Mouse (Mus musculus): ENCODE measurements around the gene Serping1. TPM values are rescaled to one million over a fixed set of nuclear protein-coding genes. Genes with fewer than 3 reads are reported as not detected.
A peak's percentile ranks its signal among the peaks of the same experiment; 100 is the strongest.
"Not testable (repeated sequence)": the region's sequence is repeated elsewhere in the genome, so short reads cannot be mapped to it uniquely, and the experiment has no call there.

Serping1 gene
- polyA plus RNA-seq, 1 experiment from 2014 or later, result 32.2 TPM

DNA sequence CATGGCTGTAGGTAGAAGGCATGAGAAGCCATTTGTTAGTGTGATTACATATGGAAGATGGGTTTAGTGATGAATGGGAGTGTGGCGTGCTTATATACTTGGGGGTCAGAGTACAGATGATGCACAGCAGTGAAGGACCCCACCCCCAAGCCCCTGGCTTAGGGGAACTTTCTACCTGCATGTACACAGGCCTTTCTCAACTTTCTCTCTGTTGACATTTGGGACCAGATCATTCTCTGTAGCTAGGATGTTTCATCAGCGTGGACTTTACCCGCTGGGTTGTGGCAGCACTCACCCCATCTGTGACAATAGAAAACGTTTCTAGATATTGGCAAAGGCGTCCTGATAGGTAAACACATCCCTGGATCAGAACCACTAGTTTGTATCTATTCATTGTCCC is 26.0 kb upstream of the Serping1 start:
- 79% methylated on average over 5 of the region's 5 CpGs for whole genome bisulfite sequencing
- not testable (repeated sequence) for H3K4me1 ChIP-seq (replicated peaks); H3K27me3 ChIP-seq (replicated peaks); ATAC-seq (ENCODE audit: insufficient number of reproducible peaks, low FRiP score); H3K4me2 ChIP-seq; H3K27ac ChIP-seq (ENCODE audit: poor library complexity, severe bottlenecking); H3K4me3 ChIP-seq; H3K9ac ChIP-seq; H3K9me3 ChIP-seq (replicated peaks)
- H3K36me3 ChIP-seq, result peaks cover 29% of the 10 kb centered on the region

GRCm38 (mm10) chr2:84800304-84800703 is 25.1 kb upstream of the Serping1 start:
- 48% methylated on average over 4 of the region's 4 CpGs for WGBS
- Histone ChIP-seq H3K4me3 (peak overlapping the region; percentile 63), H3K4me2 (peak overlapping the region; percentile 98; the same call in 1 of the 2 replicates), H3K9ac (no peak overlapping the region), H3K27me3 (replicated peaks) (no peaks in the 10 kb centered on the region), H3K36me3 (peaks cover 23% of the 10 kb centered on the region), H3K27ac (ENCODE audit: poor library complexity, severe bottlenecking) (no peak overlapping the region; the same call in 1 of the 2 replicates), H3K4me1 (replicated peaks) (0 out of 2 replicates have a peak, but pooled peaks cover 4% of the 10 kb centered on the region), H3K9me3 (replicated peaks) (peaks cover 5% of the 10 kb centered on the region)
- ATAC-seq (ENCODE audit: insufficient number of reproducible peaks, low FRiP score), result no peak

- Histone ChIP-seq H3K4me1 (replicated peaks) (0 out of 2 replicates have a peak, but pooled peaks cover 4% of the 10 kb centered on the region), H3K9me3 (replicated peaks) (peaks cover 16% of the 10 kb centered on the region), H3K9ac (peak overlapping the region; percentile 73), H3K36me3 (peaks cover 13% of the 10 kb centered on the region; the same call in 1 of the 2 replicates), H3K4me2 (peak overlapping the region; percentile 98), H3K27me3 (replicated peaks) (no peaks in the 10 kb centered on the region), H3K4me3 (peak overlapping the region; percentile 63), H3K27ac (ENCODE audit: poor library complexity, severe bottlenecking) (peak overlapping the region; percentile 80)
- under 1% methylated on average over 16 of the region's 16 CpGs for WGBS
- ATAC-seq (ENCODE audit: insufficient number of reproducible peaks, low FRiP score), result peak; percentile 58
Observed at GRCm38 (mm10) chr2:84799041-84799561, 23.9 kb upstream of the Serping1 start.

DNA sequence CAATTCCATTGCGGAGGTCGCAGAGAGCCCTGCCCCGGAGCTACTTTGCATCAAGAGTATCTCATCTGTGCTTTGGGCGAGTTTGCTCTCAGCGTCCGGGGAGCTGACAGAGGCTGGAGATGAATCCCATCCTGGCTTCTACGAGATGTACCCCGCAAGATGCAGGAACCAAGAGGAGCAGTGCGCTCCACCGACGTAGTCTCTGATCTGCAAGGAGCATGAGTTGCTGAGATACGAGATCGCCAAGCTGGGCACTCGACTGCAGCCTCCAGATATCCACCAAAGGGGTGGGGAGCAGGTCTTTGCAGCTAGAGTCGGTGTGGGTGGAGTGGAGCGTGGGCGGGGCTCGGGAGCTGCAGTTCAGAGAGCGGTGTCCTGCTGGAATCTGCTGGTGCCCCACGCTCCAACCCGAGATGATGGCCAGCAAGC is 23.3 kb upstream of the Serping1 start, which contains the start of gene Ube2l6:
TSS of gene Ube2l6 (plus strand) at position 336 of the 429 bp plus-strand sequence.
- peak within 1 kb of the TSS; percentile 63 for H3K4me3 ChIP-seq
- peak; percentile 89 for ATAC-seq (ENCODE audit: insufficient number of reproducible peaks, low FRiP score)
- 0 out of 2 replicates have a peak, but pooled peaks cover 4% of the 10 kb centered on the region for H3K4me1 ChIP-seq (replicated peaks)
- H3K27ac ChIP-seq (ENCODE audit: poor library complexity, severe bottlenecking), result peak within 1 kb of the TSS; percentile 80
- no peaks in the 10 kb centered on the region for H3K27me3 ChIP-seq (replicated peaks)
- peak within 1 kb of the TSS; percentile 73 for H3K9ac ChIP-seq
- H3K9me3 ChIP-seq (replicated peaks), result peaks cover 17% of the 10 kb centered on the region
- H3K36me3 ChIP-seq, result peaks cover 7% of the 10 kb centered on the region; the same call in 1 of the 2 replicates
- WGBS, result under 1% methylated on average over 21 of the region's 21 CpGs
- H3K4me2 ChIP-seq, result peak within 1 kb of the TSS; percentile 98

DNA sequence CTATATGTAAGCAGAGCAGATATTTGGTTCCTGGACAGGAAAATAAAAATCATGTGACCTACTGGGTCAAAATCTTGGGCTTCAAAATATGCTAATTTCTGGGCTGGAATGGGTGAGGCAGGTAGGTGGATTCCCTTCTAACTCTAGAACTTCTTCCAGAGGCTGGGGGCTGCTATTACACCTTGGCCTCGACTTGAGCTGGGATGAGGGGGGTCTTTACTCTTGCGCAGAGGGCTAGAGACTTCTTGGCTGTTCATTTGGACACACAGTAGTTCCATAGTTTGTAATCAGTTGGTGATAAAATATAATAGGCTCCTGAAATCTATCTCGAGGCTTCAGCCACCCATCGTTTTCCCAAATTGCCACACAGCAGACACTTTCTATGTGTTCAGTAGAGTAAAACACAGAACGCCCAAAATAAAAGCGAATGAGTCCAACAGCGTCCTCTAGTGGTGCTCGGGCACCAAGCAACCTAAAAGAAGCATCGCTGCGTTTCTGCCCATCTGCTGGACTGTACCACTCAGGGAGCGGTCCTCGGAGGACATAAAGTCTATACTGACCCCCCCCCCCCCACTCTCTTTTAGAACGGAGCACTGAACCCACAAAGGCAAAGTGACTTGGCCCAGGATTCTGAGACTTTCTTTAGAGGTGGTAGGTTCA is 22.7 kb upstream of the Serping1 start:
- Histone ChIP-seq H3K27me3 (replicated peaks) (no peaks in the 10 kb centered on the region), H3K9me3 (replicated peaks) (peaks cover 17% of the 10 kb centered on the region), H3K27ac (ENCODE audit: poor library complexity, severe bottlenecking) (peak overlapping the region; percentile 80), H3K36me3 (0 out of 2 replicates have a peak, but pooled peaks cover 4% of the 10 kb centered on the region), H3K4me3 (peak overlapping the region; percentile 63), H3K4me2 (peak overlapping the region; percentile 98), H3K4me1 (replicated peaks) (0 out of 2 replicates have a peak, but pooled peaks cover 4% of the 10 kb centered on the region), H3K9ac (peak overlapping the region; percentile 73)
- 11% methylated on average over 13 of the region's 13 CpGs for WGBS
- peak; percentile 58 for ATAC-seq (ENCODE audit: insufficient number of reproducible peaks, low FRiP score)

GRCm38 (mm10) chr2:84793871-84794270 is 18.6 kb upstream of the Serping1 start:
- Histone ChIP-seq H3K9ac (no peak overlapping the region), H3K36me3 (no peaks in the 10 kb centered on the region), H3K4me2 (no peak overlapping the region), H3K4me1 (replicated peaks) (peaks cover 10% of the 10 kb centered on the region), H3K9me3 (replicated peaks) (peaks cover 17% of the 10 kb centered on the region), H3K4me3 (no peak overlapping the region), H3K27me3 (replicated peaks) (no peaks in the 10 kb centered on the region), H3K27ac (ENCODE audit: poor library complexity, severe bottlenecking) (no peak overlapping the region)
- no peak for ATAC-seq (ENCODE audit: insufficient number of reproducible peaks, low FRiP score)
- 86% methylated on average over 3 of the region's 3 CpGs for WGBS

- Histone ChIP-seq H3K27ac (ENCODE audit: poor library complexity, severe bottlenecking) (no peak overlapping the region), H3K36me3 (no peaks in the 10 kb centered on the region), H3K4me3 (no peak overlapping the region), H3K9me3 (replicated peaks) (peaks cover 17% of the 10 kb centered on the region), H3K9ac (no peak overlapping the region), H3K4me2 (no peak overlapping the region), H3K4me1 (replicated peaks) (peaks cover 12% of the 10 kb centered on the region), H3K27me3 (replicated peaks) (no peaks in the 10 kb centered on the region)
- no peak; the same call in 1 of the 2 replicates for ATAC-seq (ENCODE audit: insufficient number of reproducible peaks, low FRiP score)
- 77% methylated on average over 3 of the region's 3 CpGs for WGBS
Observed at GRCm38 (mm10) chr2:84793154-84793553, 17.9 kb upstream of the Serping1 start.

- ATAC-seq (ENCODE audit: insufficient number of reproducible peaks, low FRiP score), result no peak
- H3K9me3 ChIP-seq (replicated peaks), result peaks cover 17% of the 10 kb centered on the region
- H3K4me2 ChIP-seq, result no peak overlapping the region
- H3K4me1 ChIP-seq (replicated peaks), result peaks cover 14% of the 10 kb centered on the region
- 69% methylated on average over 3 of the region's 3 CpGs for WGBS
- H3K27ac ChIP-seq (ENCODE audit: poor library complexity, severe bottlenecking), result no peak overlapping the region
- H3K4me3 ChIP-seq, result no peak overlapping the region
- no peaks in the 10 kb centered on the region for H3K36me3 ChIP-seq
- H3K9ac ChIP-seq, result no peak overlapping the region
- H3K27me3 ChIP-seq (replicated peaks), result no peaks in the 10 kb centered on the region
Observed at GRCm38 (mm10) chr2:84792516-84792915, 17.3 kb upstream of the Serping1 start.

DNA sequence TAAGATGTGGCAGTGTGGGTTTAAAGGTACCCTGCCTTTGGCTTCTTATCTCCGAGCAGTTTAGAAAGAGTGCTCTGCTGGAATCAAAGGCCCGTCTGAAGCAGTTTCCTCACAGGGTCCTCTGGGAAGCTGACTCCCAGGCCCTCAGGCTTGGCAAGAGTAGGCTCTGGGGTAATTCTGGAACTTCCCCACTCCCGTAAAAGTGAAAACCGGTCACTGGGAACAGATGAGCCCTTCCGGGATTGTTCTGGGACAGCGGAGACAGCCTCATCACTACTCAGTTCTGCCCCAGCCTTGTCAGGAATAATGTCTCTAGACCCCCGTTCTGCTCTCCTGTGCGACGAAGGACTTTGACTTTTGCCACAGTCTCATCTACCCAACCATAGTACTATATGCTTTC is 15.2 kb upstream of the Serping1 start:
- Histone ChIP-seq H3K27ac (ENCODE audit: poor library complexity, severe bottlenecking) (no peak overlapping the region), H3K36me3 (no peaks in the 10 kb centered on the region), H3K27me3 (replicated peaks) (no peaks in the 10 kb centered on the region), H3K4me2 (peak overlapping the region; percentile 37), H3K9me3 (replicated peaks) (peaks cover 13% of the 10 kb centered on the region), H3K4me3 (no peak overlapping the region), H3K4me1 (replicated peaks) (peaks cover 20% of the 10 kb centered on the region), H3K9ac (no peak overlapping the region)
- no peak for ATAC-seq (ENCODE audit: insufficient number of reproducible peaks, low FRiP score)
- WGBS, result 46% methylated on average over 9 of the region's 9 CpGs

- H3K4me3 ChIP-seq, result no peak overlapping the region
- H3K27ac ChIP-seq (ENCODE audit: poor library complexity, severe bottlenecking), result no peak overlapping the region
- no peak for ATAC-seq (ENCODE audit: insufficient number of reproducible peaks, low FRiP score)
- no peaks in the 10 kb centered on the region for H3K36me3 ChIP-seq
- H3K9me3 ChIP-seq (replicated peaks), result no peaks in the 10 kb centered on the region
- no peak overlapping the region for H3K9ac ChIP-seq
- H3K4me2 ChIP-seq, result no peak overlapping the region
- peaks cover 41% of the 10 kb centered on the region for H3K4me1 ChIP-seq (replicated peaks)
- WGBS, result 63% methylated on average over 3 of the region's 3 CpGs
- H3K27me3 ChIP-seq (replicated peaks), result no peaks in the 10 kb centered on the region
Observed at GRCm38 (mm10) chr2:84788316-84788715, 13.1 kb upstream of the Serping1 start.

GRCm38 (mm10) chr2:84783840-84784566 is 8.8 kb upstream of the Serping1 start:
- peak; percentile 76; the same call in 1 of the 2 replicates for ATAC-seq (ENCODE audit: insufficient number of reproducible peaks, low FRiP score)
- no peaks in the 10 kb centered on the region for H3K9me3 ChIP-seq (replicated peaks)
- no peak overlapping the region for H3K4me3 ChIP-seq
- no peak overlapping the region for H3K9ac ChIP-seq
- peaks cover 35% of the 10 kb centered on the region for H3K4me1 ChIP-seq (replicated peaks)
- peak overlapping the region; percentile 31 for H3K27ac ChIP-seq (ENCODE audit: poor library complexity, severe bottlenecking)
- H3K27me3 ChIP-seq (replicated peaks), result no peaks in the 10 kb centered on the region
- H3K4me2 ChIP-seq, result no peak overlapping the region
- WGBS, result 34% methylated on average over 3 of the region's 3 CpGs
- no peaks in the 10 kb centered on the region for H3K36me3 ChIP-seq
